Mouse (Mus musculus) MEL-GATA-1-ER (cell line): ENCODE data around the gene Krt80.

Experiments
- DNase-seq: peaks from one replicate; pipeline ENCODE4 v3.0.0-alpha.2; 2012; ENCODE audit warnings: low read depth; ENCODE audit errors: extremely low read depth

The Krt80 gene

GRCm38 (mm10) chr15:101375956-101376775 lies 6.2 kb upstream of the Krt80 start:
- DNase-seq = no peak

GRCm38 (mm10) chr15:101374879-101375278 lies 4.9 kb upstream of the Krt80 start:
- DNase-seq = no peak

- no peak for DNase-seq
These were observed 3.4 kb upstream of the Krt80 start for GRCm38 (mm10) chr15:101373286-101373898.

- no peak for DNase-seq
These were observed 2.4 kb upstream of the Krt80 start for GRCm38 (mm10) chr15:101372131-101372977.

- DNase-seq = no peak
These were observed 1.4 kb upstream of the Krt80 start for GRCm38 (mm10) chr15:101371141-101371985.

DNA sequence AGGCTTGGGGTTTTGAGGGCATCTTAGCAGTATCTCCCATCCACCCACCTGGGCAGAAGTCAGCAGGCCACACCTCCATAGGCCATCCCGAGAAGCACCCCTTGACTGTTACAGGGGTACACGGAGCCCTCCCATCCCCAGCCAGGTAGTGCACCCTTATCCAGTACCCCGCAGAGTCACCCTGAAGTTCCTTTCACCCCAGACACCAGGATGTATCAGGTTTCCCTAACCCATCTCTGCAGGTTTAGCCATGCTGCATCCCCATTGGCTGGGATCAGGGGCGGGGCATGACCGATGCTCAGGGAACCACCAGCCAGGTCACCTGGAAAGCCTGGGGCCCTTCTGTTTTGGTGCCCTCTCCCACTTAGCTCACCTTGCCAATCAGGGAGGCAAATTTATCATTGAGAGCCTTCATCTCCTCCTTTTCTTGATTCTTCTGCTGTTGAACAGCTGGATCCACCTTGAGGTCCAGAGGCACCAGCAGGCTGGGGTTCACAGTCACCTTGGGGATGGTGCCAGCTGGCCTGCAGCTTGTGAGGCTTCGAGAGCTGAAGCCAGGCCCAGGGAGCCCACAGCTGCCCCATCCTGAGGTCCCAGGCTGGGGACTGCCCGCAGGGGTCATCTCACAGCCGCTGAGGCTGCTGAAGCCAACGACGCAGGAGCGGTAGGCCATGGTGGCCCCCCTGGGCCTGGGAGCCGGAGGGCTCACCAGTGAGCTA lies 421 bp downstream of the Krt80 start:
- DNase-seq = no peak

DNA sequence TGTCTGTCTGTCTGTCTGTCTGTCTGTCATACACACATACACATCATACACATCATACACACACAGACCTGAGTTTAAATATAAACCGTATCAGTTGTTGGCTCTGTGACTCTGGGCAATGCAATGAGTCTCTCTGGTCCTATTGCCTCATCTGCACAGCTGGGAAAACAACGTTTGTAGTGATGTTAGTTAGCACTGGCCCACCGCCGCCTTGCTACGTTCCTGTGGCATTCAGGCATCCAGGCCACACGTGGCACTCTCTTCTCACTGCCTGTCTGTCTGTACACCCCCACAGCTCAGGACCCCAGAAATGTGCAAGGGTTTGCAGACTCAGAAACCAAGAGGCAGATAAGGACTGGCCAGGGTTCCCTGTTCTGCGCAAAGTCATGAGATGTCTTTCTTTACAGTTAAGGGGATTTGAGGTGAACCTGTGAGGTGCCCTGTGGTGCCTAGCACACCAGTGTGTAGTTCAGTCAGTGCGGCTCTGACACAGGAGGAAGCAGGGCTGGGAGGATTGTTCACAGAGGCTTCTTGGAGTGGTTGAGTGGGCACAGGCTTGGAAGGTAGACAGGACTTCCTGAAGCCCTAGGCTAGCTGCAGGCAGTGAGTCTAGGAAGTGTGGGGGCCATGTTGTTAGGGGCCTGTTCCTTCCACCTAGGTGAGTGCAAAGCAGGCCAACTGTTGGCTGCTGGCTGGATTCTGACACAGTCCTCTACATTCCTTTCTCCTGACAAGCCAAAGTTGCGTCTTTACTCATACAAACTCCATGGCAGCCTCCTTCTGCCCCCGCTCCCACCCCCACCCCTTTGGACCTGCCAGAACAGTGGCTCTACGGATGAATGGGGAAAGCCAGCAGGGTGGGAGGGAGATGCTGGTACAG lies 1.2 kb downstream of the Krt80 start:
- no peak for DNase-seq

GRCm38 (mm10) chr15:101368015-101368414 lies 1.9 kb downstream of the Krt80 start:
- no peak for DNase-seq

- no peak for DNase-seq
These were observed 2.5 kb downstream of the Krt80 start for GRCm38 (mm10) chr15:101367497-101367896.

- DNase-seq = no peak
These were observed 3.0 kb downstream of the Krt80 start for GRCm38 (mm10) chr15:101366926-101367325.

DNA sequence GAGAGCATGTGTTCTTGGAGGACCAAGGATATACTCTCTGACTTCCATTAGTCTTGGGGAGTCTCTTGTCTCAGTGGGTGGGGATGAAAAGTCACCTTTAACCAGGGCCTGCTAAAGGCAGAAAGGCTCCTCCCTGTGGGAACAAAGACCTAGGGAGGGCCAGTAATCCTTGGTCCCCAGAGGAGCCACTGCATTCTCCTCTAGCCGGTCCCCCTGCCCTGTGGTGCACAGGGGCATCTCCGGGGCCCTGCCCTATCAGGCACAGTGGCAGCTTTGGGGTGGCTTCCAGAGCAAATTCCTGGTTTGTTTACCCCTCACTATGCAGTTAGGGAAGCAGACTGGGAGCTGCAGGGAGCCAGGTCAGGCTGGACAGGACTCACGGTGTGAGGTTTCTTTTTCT lies 3.5 kb downstream of the Krt80 start:
- DNase-seq = no peak

- no peak for DNase-seq
These were observed 4.2 kb downstream of the Krt80 start for GRCm38 (mm10) chr15:101365721-101366120.

DNA sequence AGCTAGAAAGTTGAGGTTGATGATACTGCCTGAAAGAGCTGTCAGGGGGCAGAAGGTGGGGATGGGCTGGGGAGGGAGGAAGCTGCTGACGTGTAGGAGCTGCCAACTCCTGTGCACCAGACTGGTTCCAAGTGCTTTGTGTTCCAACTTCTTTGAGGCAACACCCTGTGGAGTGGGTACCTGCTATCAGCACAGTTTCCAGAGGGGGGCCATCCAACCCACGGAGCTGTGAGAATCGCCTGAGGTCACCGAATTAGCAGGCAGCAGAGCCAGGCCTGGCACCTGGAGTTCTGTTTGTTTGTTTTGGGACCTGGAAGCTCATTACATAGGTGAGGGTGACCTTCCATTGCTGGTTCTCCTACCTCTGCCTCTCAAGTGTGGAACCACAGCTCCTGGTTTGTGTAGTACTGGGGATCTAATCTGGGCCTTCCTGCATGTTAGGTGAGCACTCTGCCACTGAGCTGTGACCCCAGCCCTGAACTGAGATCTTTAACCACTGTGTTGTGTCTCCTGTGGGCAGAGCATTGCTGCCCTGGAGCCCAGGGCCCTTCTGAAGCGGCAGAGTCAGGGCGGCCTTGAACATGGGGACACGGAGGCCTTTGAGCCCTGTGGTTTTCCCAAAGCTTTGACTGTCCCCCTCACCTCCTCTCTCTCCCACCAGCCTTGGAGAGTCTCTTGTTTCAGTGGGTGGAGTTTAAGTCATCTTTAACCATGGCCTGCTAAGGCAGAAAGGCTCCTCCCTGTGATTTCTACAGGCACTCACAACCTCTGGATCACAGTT lies 4.9 kb downstream of the Krt80 start:
- no peak for DNase-seq

DNA sequence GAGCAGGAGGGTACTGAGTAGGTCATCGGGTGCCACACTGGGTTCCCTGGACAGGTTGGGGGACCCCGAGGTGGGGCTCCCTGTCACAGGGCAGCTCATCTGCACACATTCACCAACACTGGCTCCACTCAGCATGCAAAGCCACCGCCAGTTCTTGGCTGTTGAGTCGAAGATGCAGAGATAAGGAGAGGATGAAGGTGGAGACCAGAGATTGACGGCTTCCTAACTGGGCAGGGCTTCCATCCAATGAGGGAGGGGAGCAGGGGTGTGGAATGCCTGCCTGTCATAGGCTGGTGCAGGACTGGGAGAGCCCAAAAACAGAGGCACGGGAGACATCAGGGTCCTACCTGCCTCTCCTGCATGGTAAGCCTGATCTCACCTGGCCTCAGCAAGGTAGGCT lies 5.5 kb downstream of the Krt80 start:
- no peak for DNase-seq

- DNase-seq = no peak
These were observed 6.0 kb downstream of the Krt80 start for GRCm38 (mm10) chr15:101363933-101364332.

GRCm38 (mm10) chr15:101362393-101363010 lies 7.5 kb downstream of the Krt80 start:
- no peak for DNase-seq

DNA sequence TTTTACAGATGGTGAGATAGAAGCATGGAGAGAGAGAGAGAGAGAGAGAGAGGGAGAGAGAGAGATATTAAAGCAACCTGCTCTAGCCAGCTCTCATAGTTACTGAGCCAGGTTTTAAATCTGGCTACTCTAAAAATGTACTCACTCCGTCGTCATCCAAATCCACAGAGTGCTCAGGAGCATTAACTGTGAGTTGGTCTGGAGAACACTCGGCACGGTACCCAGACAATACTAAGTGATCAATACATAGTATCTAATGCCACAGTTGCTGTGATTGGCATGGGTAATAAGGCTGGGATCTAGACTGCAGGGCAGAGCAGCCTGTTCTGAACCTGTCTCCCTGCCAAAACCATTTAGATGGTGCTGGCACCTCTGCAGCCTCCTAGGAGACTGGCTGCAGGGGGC lies 14.6 kb downstream of the Krt80 start:
- DNase-seq = no peak
